Mouse (Mus musculus) monocyte, adult 2 months (primary cell): ENCODE measurements around the gene Srebf2.
"Not testable (repeated sequence)": the region's sequence is repeated elsewhere in the genome, so short reads cannot be mapped to it uniquely, and the experiment has no call there.

ENCODE experiments used
- DNase-seq, 2 experiments: peaks; one replicate each; pipeline ENCODE4 v3.0.0; 2022; ENCODE audit warnings: low spot score in 2 of 2, low read depth in 1 of 2

The Srebf2 gene

DNA sequence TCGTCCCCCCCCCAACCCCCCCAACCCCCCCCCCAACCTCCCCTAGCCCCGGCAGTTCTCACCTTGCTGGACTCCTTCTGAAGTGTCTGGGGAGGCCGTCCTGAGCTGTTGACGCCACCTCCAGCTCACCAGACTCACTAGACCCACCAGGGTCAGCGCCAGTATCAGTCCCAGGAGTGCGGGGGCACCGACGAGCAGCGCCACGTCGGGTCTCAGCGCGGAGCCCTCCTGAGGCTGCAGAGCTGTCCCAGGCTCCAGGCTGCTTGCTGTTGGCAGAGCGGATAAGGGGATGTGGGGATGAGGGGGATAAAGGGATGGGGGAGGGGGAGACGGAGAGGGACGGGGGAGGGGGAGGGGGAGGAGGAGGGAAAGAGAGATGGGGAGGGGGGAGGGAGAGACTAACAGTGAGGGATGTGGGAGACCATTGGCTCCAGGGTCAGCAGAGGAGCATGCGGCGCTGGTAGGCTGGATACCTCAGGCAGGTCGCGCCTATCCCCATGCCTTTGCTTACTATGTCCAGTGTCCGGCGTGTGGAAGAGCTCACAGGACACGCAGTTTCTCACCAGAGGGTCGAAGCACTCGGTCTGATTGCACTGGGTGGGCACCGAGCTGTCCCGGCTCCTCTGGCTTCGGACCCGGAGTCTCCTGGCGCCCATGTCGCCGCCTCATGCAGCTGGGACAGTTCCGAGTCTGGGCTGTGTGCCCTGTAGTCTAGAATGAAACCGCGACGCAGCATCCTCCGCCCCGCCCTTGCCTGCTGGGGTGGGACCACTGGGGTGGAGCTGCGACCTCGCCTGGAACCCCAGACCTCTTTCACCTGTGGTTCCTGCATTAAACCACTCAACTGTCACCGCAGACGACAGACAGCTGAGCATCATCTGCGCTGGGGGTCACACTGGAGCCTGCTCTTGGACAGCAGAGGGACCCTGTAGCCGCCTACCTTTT, 76.9 kb downstream of the Srebf2 start, which contains the start of gene Tnfrsf13c:
Tnfrsf13c (minus strand) TSS at position 713 of the 945 bp plus-strand sequence.
- DNase-seq = no peak

DNA sequence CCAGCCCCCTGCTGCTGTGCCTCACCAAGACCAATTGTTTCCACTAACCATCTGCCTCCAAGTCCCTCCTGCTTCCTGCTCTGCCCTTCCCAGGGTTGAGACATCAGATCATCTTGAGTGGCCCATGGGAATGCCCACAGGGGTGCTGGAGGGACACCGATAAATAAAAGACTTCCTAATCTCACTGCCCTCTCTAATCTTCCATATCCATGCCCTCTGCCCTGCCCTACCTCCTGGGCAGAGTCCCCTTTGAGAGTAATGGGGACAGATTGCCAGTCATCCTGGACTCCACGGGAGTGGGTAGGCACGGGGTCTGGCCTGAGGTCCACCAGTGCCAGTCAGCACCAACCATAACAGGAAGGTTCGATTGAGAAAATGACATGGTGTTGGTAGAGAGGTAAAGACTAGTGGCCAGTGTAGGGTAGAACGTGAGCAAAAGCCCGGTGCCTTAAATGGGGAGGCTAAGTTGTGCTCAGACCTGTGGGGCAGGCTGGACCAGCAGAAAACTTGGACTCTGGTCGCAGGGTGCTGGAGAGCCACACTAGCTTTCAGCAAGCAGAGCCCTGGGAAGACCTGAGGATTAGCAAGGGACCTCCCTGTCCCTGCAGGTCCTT, 77.7 kb downstream of the Srebf2 start:
- no peak for DNase-seq

- DNase-seq = no peak
These were observed 78.8 kb downstream of the Srebf2 start for GRCm38 (mm10) chr15:82225769-82226168.

GRCm38 (mm10) chr15:82229542-82230045, 82.6 kb downstream of the Srebf2 start:
- no peak for DNase-seq

DNA sequence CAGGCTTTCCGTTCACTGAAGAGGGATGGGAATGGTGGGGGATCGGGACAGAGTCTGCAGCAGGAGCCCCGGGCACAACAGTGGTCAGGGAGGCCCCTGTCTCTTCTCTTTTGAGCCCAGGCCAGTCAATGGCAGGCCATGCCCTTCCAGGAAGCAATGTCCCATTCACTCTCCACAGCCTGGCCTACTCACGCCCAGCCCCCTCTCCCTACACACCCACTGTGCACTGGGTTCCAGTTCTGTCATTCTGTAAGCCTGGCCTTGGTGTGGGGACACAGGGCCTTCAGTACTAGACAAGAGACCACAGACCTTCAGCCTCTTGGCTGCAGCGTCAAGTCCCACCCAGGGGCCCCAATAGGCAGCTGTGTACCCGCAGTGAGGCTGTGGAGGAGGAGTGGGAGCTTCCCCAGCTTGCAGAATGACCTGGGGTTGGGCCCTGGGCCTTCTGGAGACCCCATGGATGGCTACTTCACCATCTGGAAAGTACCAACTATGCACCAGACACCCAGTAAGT, 83.2 kb downstream of the Srebf2 start:
- no peak for DNase-seq

DNA sequence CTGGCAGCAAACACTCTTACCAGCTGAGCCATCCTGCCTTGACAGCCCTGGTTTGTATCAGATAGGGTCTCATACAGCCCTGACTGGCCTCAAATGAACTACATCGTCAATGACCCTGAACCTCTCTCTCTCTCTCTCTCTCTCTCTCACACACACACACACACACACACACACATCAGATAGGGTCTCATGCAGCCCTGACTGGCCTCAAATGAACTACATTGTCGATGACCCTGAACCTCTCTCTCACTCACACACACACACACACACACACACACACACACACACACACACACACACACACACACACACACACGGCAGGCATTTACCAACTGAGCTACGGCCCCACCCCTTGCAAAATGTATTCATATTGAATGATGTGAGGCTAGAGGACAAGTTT, 84.1 kb downstream of the Srebf2 start:
- no peak for DNase-seq

DNA sequence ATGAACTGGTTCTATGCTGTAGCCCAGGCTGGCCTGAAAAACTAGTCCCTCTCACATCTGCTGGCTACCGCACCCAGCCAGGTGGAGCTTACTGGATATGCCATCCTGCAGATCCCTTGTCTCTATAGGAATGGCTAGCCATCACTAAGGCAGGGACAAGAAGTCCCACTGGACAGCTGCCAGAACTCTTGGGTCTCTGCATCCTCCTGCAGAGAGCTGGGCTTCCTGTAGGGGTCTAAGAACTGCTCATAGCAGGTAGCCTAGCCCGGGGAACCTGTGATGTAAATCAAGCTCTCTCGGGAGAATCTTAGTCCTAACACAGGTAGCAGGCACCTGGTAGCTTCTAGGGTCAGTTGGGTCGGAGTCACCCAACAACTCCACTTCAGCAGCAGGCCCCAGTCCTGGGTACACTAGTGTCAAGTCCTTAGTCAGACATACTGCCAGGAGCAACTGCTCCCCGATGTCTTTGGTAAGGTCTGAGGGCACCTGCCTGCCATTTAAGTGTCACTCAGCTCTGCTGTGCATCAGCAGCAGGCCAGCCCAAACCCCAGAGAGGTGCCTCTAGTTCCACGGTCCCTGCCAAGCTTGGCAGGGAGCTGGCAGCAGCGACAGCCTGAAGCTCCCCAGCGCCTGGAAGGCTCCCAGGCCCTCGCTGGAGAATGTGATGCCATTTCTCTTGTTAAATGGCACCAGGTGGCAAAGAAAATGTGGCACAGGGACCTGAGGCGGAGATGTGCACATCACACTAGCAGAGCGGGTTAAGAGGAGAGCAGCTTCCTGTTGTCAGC, 84.8 kb downstream of the Srebf2 start:
- DNase-seq = no peak

GRCm38 (mm10) chr15:82232651-82233050, 85.7 kb downstream of the Srebf2 start:
- DNase-seq = no peak

DNA sequence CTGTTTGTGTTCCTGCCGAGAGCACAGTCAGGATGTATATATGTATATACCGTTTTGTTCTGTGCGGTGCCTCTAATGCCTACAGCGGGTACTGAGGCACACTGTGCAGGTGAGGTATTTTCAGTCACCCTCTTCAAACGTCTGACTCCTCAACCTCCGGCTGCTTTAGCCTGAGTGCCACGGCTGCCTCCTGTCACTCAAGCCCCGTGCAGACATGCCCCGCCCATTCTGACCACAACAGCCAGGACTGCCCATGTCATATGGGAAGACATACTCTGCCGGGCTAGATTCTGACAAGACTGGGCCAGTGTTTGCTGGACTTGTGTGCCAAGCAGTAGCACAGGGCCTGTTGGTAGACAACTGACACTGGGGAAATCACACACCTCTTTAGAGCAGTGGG, 88.7 kb downstream of the Srebf2 start:
- no peak for DNase-seq

DNA sequence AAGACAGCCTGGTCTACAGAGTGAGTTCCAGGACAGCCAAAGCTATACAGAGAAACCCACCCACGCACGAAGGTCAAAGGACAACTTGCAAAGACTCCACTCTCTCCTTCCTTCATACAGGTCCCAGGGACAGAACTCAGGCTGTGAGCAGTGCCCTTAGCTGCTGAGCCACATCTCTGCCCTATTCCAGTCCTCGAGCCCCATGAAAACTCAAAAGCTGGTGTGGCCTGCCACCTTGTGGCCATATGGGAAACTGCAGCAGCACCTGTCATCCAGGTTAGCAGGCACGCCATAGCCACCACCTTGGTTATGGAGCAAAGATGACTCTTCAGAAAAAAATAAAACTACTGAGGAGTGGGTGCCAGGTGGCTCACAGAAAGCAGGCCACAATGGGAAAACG, 89.6 kb downstream of the Srebf2 start:
- peak in 1 of 2 experiments; percentile 70 for DNase-seq

- no peak for DNase-seq
These were observed 96.3 kb downstream of the Srebf2 start for GRCm38 (mm10) chr15:82243311-82243710.

DNA sequence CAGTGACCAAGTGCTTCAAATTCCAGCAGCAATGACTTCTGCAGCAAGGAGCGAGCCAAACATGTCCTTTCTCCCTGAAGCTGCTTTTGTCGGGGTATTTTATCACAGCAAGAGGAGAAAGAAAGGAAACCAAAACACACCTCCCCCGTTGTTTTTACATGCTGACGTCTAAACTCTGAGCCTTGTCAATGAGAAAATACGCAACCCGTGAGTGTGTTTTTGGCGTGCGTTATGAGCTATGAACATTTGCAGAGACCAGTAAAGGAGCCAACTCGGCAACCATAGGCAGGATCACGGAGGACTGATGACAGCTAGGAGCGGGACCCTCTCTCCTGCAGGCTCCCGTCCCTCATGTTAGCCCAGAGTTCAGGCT, 96.7 kb downstream of the Srebf2 start:
- DNase-seq = no peak

DNA sequence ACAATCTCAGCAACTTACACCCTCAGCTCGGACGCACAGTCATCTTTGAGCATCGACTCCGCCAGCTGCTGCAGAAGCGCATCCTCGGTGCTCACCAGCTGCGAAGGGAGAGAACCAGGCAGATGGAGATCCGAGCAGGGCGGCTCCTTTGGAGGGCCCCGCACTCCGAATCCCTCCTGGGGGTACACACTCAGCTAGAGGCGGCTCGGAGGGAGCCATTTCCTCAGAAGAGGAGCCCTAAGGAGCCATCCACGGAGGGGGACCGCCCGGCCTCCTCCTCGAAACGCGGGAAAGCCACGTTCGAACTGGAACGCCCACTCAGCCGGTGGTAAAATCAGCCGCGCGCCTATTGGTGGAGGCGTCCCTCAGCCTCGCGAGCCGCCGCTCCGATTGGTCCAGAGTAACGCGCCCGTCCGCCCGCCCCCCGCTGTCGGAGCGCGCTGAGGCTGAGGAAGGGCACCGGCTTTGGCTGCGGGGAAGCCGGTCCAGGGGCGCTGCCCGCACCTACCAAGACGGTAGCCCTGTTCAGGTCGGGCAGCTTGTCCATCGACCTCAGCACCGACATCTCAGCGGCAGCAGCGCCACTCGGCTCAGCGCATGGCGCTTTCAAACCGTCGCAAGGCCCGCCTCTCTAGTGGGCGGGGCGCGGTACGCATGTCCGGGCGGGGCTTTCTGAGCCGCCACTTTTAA, 97.3 kb downstream of the Srebf2 start, which contains the start of gene Cenpm:
Cenpm (minus strand) TSS at position 634 of the 690 bp plus-strand sequence.
- DNase-seq = peak; percentile 69 to 84

DNA sequence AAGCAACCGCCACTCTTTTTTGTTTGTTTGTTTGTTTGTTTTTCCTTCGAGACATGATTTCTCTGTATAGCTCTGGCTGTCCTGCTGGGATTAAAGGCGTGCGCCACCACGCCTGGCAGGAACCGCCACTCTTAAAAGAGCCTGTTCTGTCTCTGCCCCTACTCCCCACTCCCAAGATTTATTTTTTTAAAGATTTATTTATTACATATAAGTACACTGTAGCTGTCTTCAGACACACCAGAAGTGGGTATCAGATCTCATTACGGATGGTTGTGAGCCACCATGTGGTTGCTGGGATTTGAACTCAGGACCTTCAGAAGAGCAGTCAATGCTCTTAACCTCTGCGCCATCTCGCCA, 97.8 kb downstream of the Srebf2 start:
- DNase-seq = not testable (repeated sequence)

- no peak for DNase-seq
These were observed 100.3 kb downstream of the Srebf2 start for GRCm38 (mm10) chr15:82247131-82247776.

GRCm38 (mm10) chr15:82251579-82251978, 104.6 kb downstream of the Srebf2 start:
- DNase-seq = no peak

- no peak for DNase-seq
These were observed 105.1 kb downstream of the Srebf2 start, which contains the start of gene 1500009C09Rik for GRCm38 (mm10) chr15:82252097-82252496. Gene 1500009C09Rik, plus strand, starts transcription at chr15:82252397.
